Mouse (Mus musculus) CH12.LX (cell line): ENCODE measurements at regions not wholly inside any gene's neighbourhood (a gene's known extent, or its start where the extent isn't known, plus 50 kb on each side); places are given as distances from the start of the nearest gene placed in this dataset.

Source experiments
- BHLHE40 ChIP-seq: IDR thresholded peaks from 2 replicates; pipeline ENCODE4 v1.6.1; 2011; ENCODE audit warnings: mild to moderate bottlenecking, low read depth, low read length, improper control_type of control experiment
- CHD1 ChIP-seq: IDR thresholded peaks from 2 replicates; pipeline ENCODE4 v1.6.1; 2012; ENCODE audit warnings: low read depth, low read length, improper control_type of control experiment, inconsistent platforms
- CTCF ChIP-seq, 2 experiments: IDR thresholded peaks in 1 of 2; conservative IDR thresholded peaks in 1 of 2; 2 replicates each; pipeline ENCODE4 v1.5.1; 2011 to 2012; ENCODE audit warnings: low read depth in 2 of 2, low read length in 2 of 2, improper control_type of control experiment in 1 of 2, inconsistent platforms in 1 of 2, mild to moderate bottlenecking in 1 of 2, moderate library complexity in 1 of 2
- EP300 ChIP-seq: IDR thresholded peaks from 2 replicates; pipeline ENCODE4 v1.6.1; 2011; ENCODE audit warnings: low read length, improper control_type of control experiment
- GABPA ChIP-seq: IDR thresholded peaks from 2 replicates; pipeline ENCODE4 v1.6.1; 2012; ENCODE audit warnings: low read depth, low read length, improper control_type of control experiment, inconsistent platforms; ENCODE audit not compliant: insufficient replicate concordance
- MAX ChIP-seq: IDR thresholded peaks from 2 replicates; pipeline ENCODE4 v1.6.1; 2011; ENCODE audit warnings: low read length, improper control_type of control experiment
- POLR2A ChIP-seq: IDR thresholded peaks from 2 replicates; pipeline ENCODE4 v1.6.1; 2011; ENCODE audit warnings: low read depth, mild to moderate bottlenecking, improper control_type of control experiment, low read length
- UBTF ChIP-seq: IDR thresholded peaks from 2 replicates; pipeline ENCODE4 v1.6.1; 2012; ENCODE audit warnings: low read depth, mild to moderate bottlenecking, inconsistent platforms, low read length, improper control_type of control experiment, moderate library complexity
- ZC3H11A ChIP-seq: IDR thresholded peaks from 2 replicates; pipeline ENCODE4 v1.6.1; 2012; ENCODE audit warnings: low read depth, mild to moderate bottlenecking, inconsistent platforms, low read length, improper control_type of control experiment
- ZKSCAN1 ChIP-seq: IDR thresholded peaks from 2 replicates; pipeline ENCODE4 v1.6.1; 2012; ENCODE audit warnings: low read depth, inconsistent platforms, low read length, improper control_type of control experiment, borderline replicate concordance
- ZNF384 ChIP-seq: IDR thresholded peaks from 2 replicates; pipeline ENCODE4 v1.6.1; 2012; ENCODE audit warnings: low read depth, low read length, improper control_type of control experiment, inconsistent platforms

DNA sequence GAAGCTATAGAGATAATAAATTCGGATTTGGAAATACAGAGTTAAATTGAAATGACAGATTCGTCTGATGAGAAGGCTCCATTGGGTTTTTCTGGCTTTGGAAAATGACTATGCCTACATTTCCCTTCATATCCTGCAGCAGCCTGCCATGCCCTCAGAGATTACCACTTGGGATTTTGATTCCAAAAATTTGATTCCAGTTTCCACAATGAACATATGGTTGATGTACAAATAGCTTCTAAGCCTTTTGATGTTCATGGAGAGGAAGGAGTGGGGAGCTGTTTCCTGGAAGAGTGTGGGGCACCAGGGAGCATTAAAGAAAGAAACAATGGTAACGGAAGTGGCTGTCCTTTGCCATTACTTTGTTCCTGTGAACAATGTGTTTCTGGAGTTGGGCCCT, 122.1 kb downstream of the Ahr start:
- no peak for TF ChIP-seq EP300
- no peak for TF ChIP-seq CTCF (conservative IDR thresholded peaks at IDR 0.05 in 1 of 2, IDR thresholded peaks at IDR 0.05 in 1 of 2; ENCODE audit: low read depth in 2 of 2, low read length in 2 of 2)
- TF ChIP-seq ZKSCAN1 = no peak
- no peak for TF ChIP-seq GABPA
- TF ChIP-seq CHD1 = no peak
- no peak for TF ChIP-seq MAX
- TF ChIP-seq BHLHE40 = no peak
- no peak for TF ChIP-seq ZNF384
- TF ChIP-seq POLR2A = no peak
- no peak for TF ChIP-seq ZC3H11A
- no peak for TF ChIP-seq UBTF
